Mouse (Mus musculus) kidney, adult 2 months (tissue): ENCODE results near the gene Huwe1.

Experiments
- CTCF ChIP-seq: fragments of 200-500 bp; conservative IDR thresholded peaks from 2 replicates; pipeline ENCODE4 v1.5.1; 2011; ENCODE audit warnings: low read depth, mild to moderate bottlenecking, control low read depth, low read length, moderate library complexity, mixed read lengths; ENCODE audit not compliant: insufficient read depth, insufficient read length
- POLR2A ChIP-seq: fragments of 200-500 bp; IDR thresholded peaks from one replicate; pipeline ENCODE4 v1.6.1; 2011; ENCODE audit warnings: low read depth, low read length, control low read depth

DNA sequence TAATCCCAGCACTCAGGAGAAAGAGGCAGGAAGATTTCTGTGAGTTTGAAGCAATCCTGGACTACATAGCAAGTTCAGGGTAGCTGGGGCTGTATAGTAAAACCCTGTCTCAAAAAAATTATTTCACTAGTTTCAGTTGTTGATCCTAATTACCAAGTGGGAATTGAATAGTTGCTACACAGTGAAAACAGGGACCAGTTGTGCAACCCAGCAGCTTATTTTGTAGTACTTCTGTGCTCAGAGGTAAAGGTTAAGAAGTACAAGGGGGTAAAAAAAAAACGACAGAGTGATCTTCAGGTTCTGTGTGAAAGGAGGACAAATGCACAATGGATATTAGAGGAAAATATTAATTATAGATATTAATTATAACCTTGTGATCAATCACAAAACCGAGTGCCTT is 138.2 kb downstream of the Huwe1 start:
- no peak for TF ChIP-seq CTCF
- TF ChIP-seq POLR2A, result no peak
